Mouse (Mus musculus): ENCODE data around the gene Ralgds. TPM values are rescaled to one million over a fixed set of nuclear protein-coding genes. Genes with fewer than 3 reads are reported as not detected.

Ralgds gene
- total RNA-seq, 1 experiment from 2014 or later, result 12.0 TPM

- no peak for ATAC-seq (replicated peaks in 1 of 2; ENCODE audit: insufficient read depth in 1 of 2, low FRiP score in 2 of 2, low TSS enrichment in 1 of 2, low read depth in 1 of 2, poor library complexity in 2 of 2, severe bottlenecking in 2 of 2)
Observed at GRCm38 (mm10) chr2:28539206-28539605, 26.3 kb downstream of the Ralgds start.

- peak; percentile 93 to 96 for ATAC-seq (replicated peaks in 1 of 2; ENCODE audit: insufficient read depth in 1 of 2, low FRiP score in 2 of 2, low TSS enrichment in 1 of 2, low read depth in 1 of 2, poor library complexity in 2 of 2, severe bottlenecking in 2 of 2)
Observed at GRCm38 (mm10) chr2:28539949-28540348, 27.0 kb downstream of the Ralgds start.

- no peak for ATAC-seq (replicated peaks in 1 of 2; ENCODE audit: insufficient read depth in 1 of 2, low FRiP score in 2 of 2, low TSS enrichment in 1 of 2, low read depth in 1 of 2, poor library complexity in 2 of 2, severe bottlenecking in 2 of 2)
Observed at GRCm38 (mm10) chr2:28540587-28541227, 27.8 kb downstream of the Ralgds start.

- ATAC-seq (replicated peaks in 1 of 2; ENCODE audit: insufficient read depth in 1 of 2, low FRiP score in 2 of 2, low TSS enrichment in 1 of 2, low read depth in 1 of 2, poor library complexity in 2 of 2, severe bottlenecking in 2 of 2), result no peak
Observed at GRCm38 (mm10) chr2:28543894-28544293, 31.0 kb downstream of the Ralgds start.

GRCm38 (mm10) chr2:28545976-28546375 is 33.1 kb downstream of the Ralgds start:
- 0 out of 4 replicates have a peak, but pooled peaks of 1 of the 2 experiments have one; percentile 15 for ATAC-seq (replicated peaks in 1 of 2; ENCODE audit: insufficient read depth in 1 of 2, low FRiP score in 2 of 2, low TSS enrichment in 1 of 2, low read depth in 1 of 2, poor library complexity in 2 of 2, severe bottlenecking in 2 of 2)

- ATAC-seq (replicated peaks in 1 of 2; ENCODE audit: insufficient read depth in 1 of 2, low FRiP score in 2 of 2, low TSS enrichment in 1 of 2, low read depth in 1 of 2, poor library complexity in 2 of 2, severe bottlenecking in 2 of 2), result no peak
Observed at GRCm38 (mm10) chr2:28546560-28546959, 33.6 kb downstream of the Ralgds start.

- peak; percentile 80 to 86 for ATAC-seq (replicated peaks in 1 of 2; ENCODE audit: insufficient read depth in 1 of 2, low FRiP score in 2 of 2, low TSS enrichment in 1 of 2, low read depth in 1 of 2, poor library complexity in 2 of 2, severe bottlenecking in 2 of 2)
Observed at GRCm38 (mm10) chr2:28547237-28548172, 34.6 kb downstream of the Ralgds start.

GRCm38 (mm10) chr2:28549157-28549556 is 36.2 kb downstream of the Ralgds start:
- ATAC-seq (replicated peaks in 1 of 2; ENCODE audit: insufficient read depth in 1 of 2, low FRiP score in 2 of 2, low TSS enrichment in 1 of 2, low read depth in 1 of 2, poor library complexity in 2 of 2, severe bottlenecking in 2 of 2), result no peak

GRCm38 (mm10) chr2:28552301-28552700 is 39.4 kb downstream of the Ralgds start:
- ATAC-seq (replicated peaks in 1 of 2; ENCODE audit: insufficient read depth in 1 of 2, low FRiP score in 2 of 2, low TSS enrichment in 1 of 2, low read depth in 1 of 2, poor library complexity in 2 of 2, severe bottlenecking in 2 of 2), result no peak

- ATAC-seq (replicated peaks in 1 of 2; ENCODE audit: insufficient read depth in 1 of 2, low FRiP score in 2 of 2, low TSS enrichment in 1 of 2, low read depth in 1 of 2, poor library complexity in 2 of 2, severe bottlenecking in 2 of 2), result no peak
Observed at GRCm38 (mm10) chr2:28557452-28557851, 44.5 kb downstream of the Ralgds start.

- no peak for ATAC-seq (replicated peaks in 1 of 2; ENCODE audit: insufficient read depth in 1 of 2, low FRiP score in 2 of 2, low TSS enrichment in 1 of 2, low read depth in 1 of 2, poor library complexity in 2 of 2, severe bottlenecking in 2 of 2)
Observed at GRCm38 (mm10) chr2:28563303-28563702, 50.4 kb downstream of the Ralgds start, which contains the start of gene Cel. Gene Cel, minus strand, starts transcription at chr2:28563403.

GRCm38 (mm10) chr2:28563830-28564229 is 50.9 kb downstream of the Ralgds start:
- no peak for ATAC-seq (replicated peaks in 1 of 2; ENCODE audit: insufficient read depth in 1 of 2, low FRiP score in 2 of 2, low TSS enrichment in 1 of 2, low read depth in 1 of 2, poor library complexity in 2 of 2, severe bottlenecking in 2 of 2)

GRCm38 (mm10) chr2:28564380-28564779 is 51.5 kb downstream of the Ralgds start:
- ATAC-seq (replicated peaks in 1 of 2; ENCODE audit: insufficient read depth in 1 of 2, low FRiP score in 2 of 2, low TSS enrichment in 1 of 2, low read depth in 1 of 2, poor library complexity in 2 of 2, severe bottlenecking in 2 of 2), result no peak

GRCm38 (mm10) chr2:28566545-28566944 is 53.6 kb downstream of the Ralgds start:
- no peak for ATAC-seq (replicated peaks in 1 of 2; ENCODE audit: insufficient read depth in 1 of 2, low FRiP score in 2 of 2, low TSS enrichment in 1 of 2, low read depth in 1 of 2, poor library complexity in 2 of 2, severe bottlenecking in 2 of 2)

GRCm38 (mm10) chr2:28569903-28570302 is 57.0 kb downstream of the Ralgds start:
- ATAC-seq (replicated peaks in 1 of 2; ENCODE audit: insufficient read depth in 1 of 2, low FRiP score in 2 of 2, low TSS enrichment in 1 of 2, low read depth in 1 of 2, poor library complexity in 2 of 2, severe bottlenecking in 2 of 2), result no peak

- no peak for ATAC-seq (replicated peaks in 1 of 2; ENCODE audit: insufficient read depth in 1 of 2, low FRiP score in 2 of 2, low TSS enrichment in 1 of 2, low read depth in 1 of 2, poor library complexity in 2 of 2, severe bottlenecking in 2 of 2)
Observed at GRCm38 (mm10) chr2:28575341-28575740, 62.4 kb downstream of the Ralgds start.

- ATAC-seq (replicated peaks in 1 of 2; ENCODE audit: insufficient read depth in 1 of 2, low FRiP score in 2 of 2, low TSS enrichment in 1 of 2, low read depth in 1 of 2, poor library complexity in 2 of 2, severe bottlenecking in 2 of 2), result no peak
Observed at GRCm38 (mm10) chr2:28576815-28577214, 63.9 kb downstream of the Ralgds start.

- ATAC-seq (replicated peaks in 1 of 2; ENCODE audit: insufficient read depth in 1 of 2, low FRiP score in 2 of 2, low TSS enrichment in 1 of 2, low read depth in 1 of 2, poor library complexity in 2 of 2, severe bottlenecking in 2 of 2), result no peak
Observed at GRCm38 (mm10) chr2:28578003-28578402, 65.1 kb downstream of the Ralgds start.
